Mouse (Mus musculus): Measurements from ENCODE around the gene Cryzl2. TPM values are rescaled to one million over a fixed set of nuclear protein-coding genes. Genes with fewer than 3 reads are reported as not detected.

Gene Cryzl2
- total and polyA plus RNA-seq, 2 experiments from 2014 or later: 38.1 to 45.7 TPM

- Histone ChIP-seq H3K4me2 (ENCODE audit: low read depth, low read length) (no peak overlapping the region), H3K36me3 (replicated peaks; ENCODE audit: control insufficient read depth, insufficient read depth, low read length) (0 out of 2 replicates have a peak, but pooled peaks cover 3% of the 10 kb centered on the region), H3K27me3 (ENCODE audit: control insufficient read depth, insufficient read depth, low read length) (no peaks in the 10 kb centered on the region), H3K9ac (replicated peaks; ENCODE audit: low read depth, low read length) (no peak overlapping the region), H3K9me3 (replicated peaks; ENCODE audit: control insufficient read depth, low read length) (no peaks in the 10 kb centered on the region), H3K4me1 (ENCODE audit: control insufficient read depth, insufficient read depth) (0 out of 2 replicates have a peak, but pooled peaks cover 6% of the 10 kb centered on the region), H3K27ac (ENCODE audit: low read depth) (no peak overlapping the region), H3K4me3 (ENCODE audit: low read depth, low read length) (no peak overlapping the region)
- TF ChIP-seq CTCF (IDR thresholded peaks at IDR 0.05; ENCODE audit: low read depth): no peak
- TF ChIP-seq EP300 (IDR thresholded peaks at IDR 0.05; ENCODE audit: low read depth): no peak
- 63% methylated on average over 3 of the region's 3 CpGs for WGBS
- DNase-seq (ENCODE audit: low spot score) (no peak), ATAC-seq (ENCODE audit: insufficient read depth, low read depth) (no peak)
These were observed 4.0 kb downstream of the Cryzl2 start for GRCm38 (mm10) chr1:157462336-157462735.

DNA sequence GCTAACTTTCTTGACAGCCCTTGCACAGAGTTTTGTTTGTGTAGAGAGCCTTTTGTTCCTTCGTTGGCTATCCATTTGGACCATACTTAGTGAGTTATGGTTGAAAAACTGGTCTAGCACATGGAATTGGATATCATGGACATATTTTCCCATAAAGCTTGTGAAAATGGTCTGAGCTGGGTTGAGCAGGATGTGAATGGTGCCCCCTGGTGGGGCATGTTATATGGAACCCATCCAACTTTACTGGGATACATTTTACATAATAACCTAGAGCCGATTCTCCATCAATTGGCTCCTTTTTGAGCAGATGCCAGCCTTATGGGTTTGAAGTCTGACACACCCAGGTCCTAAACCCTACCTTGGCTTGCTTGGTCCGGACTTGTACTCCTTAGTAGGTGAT lies 6.8 kb downstream of the Cryzl2 start:
- 64% methylated on average over 3 of the region's 3 CpGs for WGBS
- no peak for DNase-seq (ENCODE audit: low spot score)

DNA sequence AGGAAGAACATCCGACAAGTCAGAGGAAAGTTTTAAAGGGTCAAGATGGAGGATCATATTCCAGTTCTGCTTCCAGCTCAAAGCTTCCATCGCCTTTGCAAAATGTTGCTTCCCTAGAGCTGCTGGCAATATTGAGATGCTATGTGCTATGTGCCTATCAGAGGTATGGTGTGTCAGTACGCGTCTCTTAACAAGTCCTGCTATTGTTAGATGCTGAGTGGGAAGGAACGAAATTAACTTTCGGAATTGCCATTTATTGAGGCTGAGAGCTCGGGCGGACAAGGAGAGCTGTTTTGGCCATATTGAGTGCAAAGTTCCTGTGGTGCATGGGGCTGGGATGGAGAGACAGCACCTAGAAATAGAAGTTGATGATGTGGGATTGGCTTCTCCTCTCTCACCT lies 9.5 kb downstream of the Cryzl2 start:
- Histone ChIP-seq H3K4me3 (ENCODE audit: low read depth, low read length) (no peak overlapping the region), H3K4me2 (ENCODE audit: low read depth, low read length) (no peak overlapping the region), H3K4me1 (ENCODE audit: control insufficient read depth, insufficient read depth) (no peaks in the 10 kb centered on the region), H3K36me3 (replicated peaks; ENCODE audit: control insufficient read depth, insufficient read depth, low read length) (peaks cover 30% of the 10 kb centered on the region), H3K9me3 (replicated peaks; ENCODE audit: control insufficient read depth, low read length) (no peaks in the 10 kb centered on the region), H3K9ac (replicated peaks; ENCODE audit: low read depth, low read length) (no peak overlapping the region), H3K27me3 (ENCODE audit: control insufficient read depth, insufficient read depth, low read length) (no peaks in the 10 kb centered on the region), H3K27ac (ENCODE audit: low read depth) (no peak overlapping the region)
- TF ChIP-seq CTCF (IDR thresholded peaks at IDR 0.05; ENCODE audit: low read depth): no peak
- ATAC-seq (ENCODE audit: insufficient read depth, low read depth): no peak
- no peak for DNase-seq (ENCODE audit: low spot score)
- 87% methylated on average over 8 of the region's 8 CpGs for WGBS

More for the DNA sequence above, 6.8 kb downstream of the Cryzl2 start:
- Histone ChIP-seq H3K4me2 (ENCODE audit: low read depth, low read length) (no peak overlapping the region), H3K27me3 (ENCODE audit: control insufficient read depth, insufficient read depth, low read length) (no peaks in the 10 kb centered on the region), H3K36me3 (replicated peaks; ENCODE audit: control insufficient read depth, insufficient read depth, low read length) (0 out of 2 replicates have a peak, but pooled peaks cover 10% of the 10 kb centered on the region), H3K9me3 (replicated peaks; ENCODE audit: control insufficient read depth, low read length) (no peaks in the 10 kb centered on the region), H3K4me3 (ENCODE audit: low read depth, low read length) (no peak overlapping the region), H3K27ac (ENCODE audit: low read depth) (no peak overlapping the region), H3K9ac (replicated peaks; ENCODE audit: low read depth, low read length) (no peak overlapping the region), H3K4me1 (ENCODE audit: control insufficient read depth, insufficient read depth) (no peaks in the 10 kb centered on the region)
- no peak for TF ChIP-seq EP300 (IDR thresholded peaks at IDR 0.05; ENCODE audit: low read depth)
- TF ChIP-seq CTCF (IDR thresholded peaks at IDR 0.05; ENCODE audit: low read depth): peak; percentile 46
- no peak for ATAC-seq (ENCODE audit: insufficient read depth, low read depth)

- no peak for DNase-seq (ENCODE audit: low spot score)
- TF ChIP-seq EP300 (IDR thresholded peaks at IDR 0.05; ENCODE audit: low read depth): no peak
- TF ChIP-seq CTCF (IDR thresholded peaks at IDR 0.05; ENCODE audit: low read depth): no peak
- H3K27me3 ChIP-seq (ENCODE audit: control insufficient read depth, insufficient read depth, low read length): no peaks in the 10 kb centered on the region
- WGBS: 85% methylated on average over 9 of the region's 9 CpGs
- H3K9ac ChIP-seq (replicated peaks; ENCODE audit: low read depth, low read length): no peak overlapping the region
- no peak overlapping the region for H3K27ac ChIP-seq (ENCODE audit: low read depth)
- no peak overlapping the region for H3K4me3 ChIP-seq (ENCODE audit: low read depth, low read length)
- ATAC-seq (ENCODE audit: insufficient read depth, low read depth): no peak
- H3K4me1 ChIP-seq (ENCODE audit: control insufficient read depth, insufficient read depth): no peaks in the 10 kb centered on the region
- peaks cover 30% of the 10 kb centered on the region for H3K36me3 ChIP-seq (replicated peaks; ENCODE audit: control insufficient read depth, insufficient read depth, low read length)
- no peak overlapping the region for H3K4me2 ChIP-seq (ENCODE audit: low read depth, low read length)
- H3K9me3 ChIP-seq (replicated peaks; ENCODE audit: control insufficient read depth, low read length): no peaks in the 10 kb centered on the region
These were observed 12.5 kb downstream of the Cryzl2 start for GRCm38 (mm10) chr1:157470761-157471386.

DNA sequence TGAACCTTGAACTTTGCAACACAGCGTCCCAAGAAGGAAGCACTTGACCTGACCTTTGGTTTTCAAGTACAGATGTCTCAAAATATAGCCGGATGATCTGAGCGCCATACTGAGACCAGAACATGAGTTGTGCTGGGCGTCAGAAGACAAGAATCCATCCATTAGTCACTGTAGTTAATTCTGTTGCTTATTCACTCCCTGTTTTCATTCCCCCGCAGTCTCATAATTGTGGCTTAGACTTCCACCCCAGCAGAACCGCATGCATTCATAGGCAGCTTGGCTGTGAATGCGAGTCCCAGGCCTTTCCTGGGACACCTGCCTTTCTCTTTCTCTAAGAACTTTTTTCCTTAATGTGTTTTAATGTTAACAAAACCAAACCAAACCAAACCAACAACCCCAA lies 14.3 kb downstream of the Cryzl2 start:
- TF ChIP-seq EP300 (IDR thresholded peaks at IDR 0.05; ENCODE audit: low read depth) (no peak), CTCF (IDR thresholded peaks at IDR 0.05; ENCODE audit: low read depth) (no peak)
- DNase-seq (ENCODE audit: low spot score): no peak
- Histone ChIP-seq H3K36me3 (replicated peaks; ENCODE audit: control insufficient read depth, insufficient read depth, low read length) (peaks cover 26% of the 10 kb centered on the region), H3K9me3 (replicated peaks; ENCODE audit: control insufficient read depth, low read length) (no peaks in the 10 kb centered on the region), H3K9ac (replicated peaks; ENCODE audit: low read depth, low read length) (no peak overlapping the region), H3K4me1 (ENCODE audit: control insufficient read depth, insufficient read depth) (no peaks in the 10 kb centered on the region), H3K4me3 (ENCODE audit: low read depth, low read length) (no peak overlapping the region), H3K27ac (ENCODE audit: low read depth) (no peak overlapping the region), H3K4me2 (ENCODE audit: low read depth, low read length) (no peak overlapping the region), H3K27me3 (ENCODE audit: control insufficient read depth, insufficient read depth, low read length) (no peaks in the 10 kb centered on the region)
- WGBS: 91% methylated on average over 7 of the region's 7 CpGs
- ATAC-seq (ENCODE audit: insufficient read depth, low read depth): no peak

- H3K4me3 ChIP-seq (ENCODE audit: low read depth, low read length): no peak overlapping the region
- ATAC-seq (ENCODE audit: insufficient read depth, low read depth): no peak
- 79% methylated on average over 8 of the region's 8 CpGs for WGBS
- H3K4me1 ChIP-seq (ENCODE audit: control insufficient read depth, insufficient read depth): peaks cover under 1% of the 10 kb centered on the region; the same call in 1 of the 2 replicates
- TF ChIP-seq CTCF (IDR thresholded peaks at IDR 0.05; ENCODE audit: low read depth): no peak
- no peak for TF ChIP-seq EP300 (IDR thresholded peaks at IDR 0.05; ENCODE audit: low read depth)
- no peaks in the 10 kb centered on the region for H3K27me3 ChIP-seq (ENCODE audit: control insufficient read depth, insufficient read depth, low read length)
- peaks cover 20% of the 10 kb centered on the region for H3K36me3 ChIP-seq (replicated peaks; ENCODE audit: control insufficient read depth, insufficient read depth, low read length)
- H3K9ac ChIP-seq (replicated peaks; ENCODE audit: low read depth, low read length): no peak overlapping the region
- H3K27ac ChIP-seq (ENCODE audit: low read depth): no peak overlapping the region
- no peak overlapping the region for H3K4me2 ChIP-seq (ENCODE audit: low read depth, low read length)
- H3K9me3 ChIP-seq (replicated peaks; ENCODE audit: control insufficient read depth, low read length): no peaks in the 10 kb centered on the region
- DNase-seq (ENCODE audit: low spot score): no peak
These were observed 16.5 kb downstream of the Cryzl2 start for GRCm38 (mm10) chr1:157474865-157475264.

All from heart, postnatal 0 days (tissue).